Mouse (Mus musculus) C2C12 (cell line): ENCODE data around the gene Capg. TPM values are rescaled to one million over a fixed set of nuclear protein-coding genes. Genes with fewer than 3 reads are reported as not detected.
A peak's percentile ranks its signal among the peaks of the same experiment; 100 is the strongest.

Experiments used
- H3K27me3 ChIP-seq: one replicate; pipeline ENCODE4 v1.6.1; 2011; ENCODE audit not compliant: control insufficient read depth, insufficient read depth, insufficient read length
- H3K36me3 ChIP-seq: one replicate; pipeline ENCODE4 v1.6.1; 2011; ENCODE audit not compliant: control insufficient read depth, insufficient read depth
- H3K4me3 ChIP-seq: one replicate; pipeline ENCODE4 v1.5.1; 2011; ENCODE audit warnings: mild to moderate bottlenecking, control low read depth; ENCODE audit not compliant: poor library complexity, insufficient read depth, severe bottlenecking
- H3K79me2 ChIP-seq: one replicate; pipeline ENCODE4 v1.6.1; 2011; ENCODE audit not compliant: control insufficient read depth, insufficient read depth
- H3K79me3 ChIP-seq: one replicate; pipeline ENCODE4 v1.6.1; 2011; ENCODE audit warnings: low read depth, control low read depth
- H3ac ChIP-seq: one replicate; pipeline ENCODE3; 2011; ENCODE audit warnings: low read depth; ENCODE audit not compliant: control insufficient read depth, insufficient read length
- CEBPB ChIP-seq: IDR thresholded peaks from one replicate; pipeline ENCODE4 v1.6.1; 2011; ENCODE audit warnings: low read depth, mild to moderate bottlenecking, control low read depth, moderate library complexity
- CTCF ChIP-seq: IDR thresholded peaks from one replicate; pipeline ENCODE4 v1.5.1; 2011; ENCODE audit not compliant: control insufficient read depth, insufficient read depth, insufficient read length
- FOSL1 ChIP-seq: IDR thresholded peaks from one replicate; pipeline ENCODE4 v1.8.0; 2011; ENCODE audit warnings: mild to moderate bottlenecking, low read length; ENCODE audit not compliant: poor library complexity, insufficient read depth, severe bottlenecking
- MAX ChIP-seq: IDR thresholded peaks from one replicate; pipeline ENCODE4 v1.6.1; 2011; ENCODE audit warnings: mild to moderate bottlenecking, control low read depth
- MYOD1 ChIP-seq: IDR thresholded peaks from one replicate; pipeline ENCODE4 v1.6.1; 2011; ENCODE audit warnings: low read depth; ENCODE audit not compliant: control insufficient read depth, insufficient read length
- MYOG ChIP-seq: IDR thresholded peaks from one replicate; pipeline ENCODE4 v1.6.1; 2011; ENCODE audit not compliant: control insufficient read depth, insufficient read length; ENCODE audit errors: extremely low read depth
- USF1 ChIP-seq: IDR thresholded peaks from one replicate; pipeline ENCODE4 v1.6.1; 2011; ENCODE audit warnings: low read depth, mild to moderate bottlenecking, control low read depth, moderate library complexity
- polyA plus RNA-seq: library from polyadenylated mRNA; unstranded; fragments of >200 nt; fragmentation: generic; extraction: Trizol; gene quantifications from one replicate; pipeline ENCODE4 v1.2.1, GENCODE M21; 2012; ENCODE audit warnings: missing spikeins

The Capg gene
- polyA plus RNA-seq, 1 experiment = 487 TPM

- no peaks in the 10 kb centered on the region for H3K36me3 ChIP-seq
- no peak for TF ChIP-seq MYOG
- no peak for TF ChIP-seq CEBPB
These were observed 53.1 kb downstream of the Capg start for GRCm38 (mm10) chr6:72597083-72597874.

GRCm38 (mm10) chr6:72597956-72598753, 54.0 kb downstream of the Capg start, which contains the start of the genes Elmod3 and Retsat:
Elmod3 (minus strand) TSS chr6:72598413.
Retsat (plus strand) TSS chr6:72598475.
- TF ChIP-seq MAX = no peak
- no peak for TF ChIP-seq FOSL1
- TF ChIP-seq MYOG = no peak
- TF ChIP-seq MYOD1 = no peak
- TF ChIP-seq CEBPB = no peak
- no peak for TF ChIP-seq USF1
- no peak for TF ChIP-seq CTCF
- Histone ChIP-seq H3K27me3 (no peaks in the 10 kb centered on the region), H3K79me2 (no peaks in the 10 kb centered on the region), H3ac (peak within 1 kb of the TSS; percentile 44), H3K79me3 (no peaks in the 10 kb centered on the region), H3K36me3 (no peaks in the 10 kb centered on the region), H3K4me3 (peak within 1 kb of the TSS; percentile 51)

More at GRCm38 (mm10) chr6:72597083-72597874, 53.1 kb downstream of the Capg start:
- H3K4me3 ChIP-seq = peak overlapping the region; percentile 51
- H3K79me3 ChIP-seq = no peaks in the 10 kb centered on the region
- H3K27me3 ChIP-seq = no peaks in the 10 kb centered on the region
- H3K79me2 ChIP-seq = no peaks in the 10 kb centered on the region
- peak overlapping the region; percentile 44 for H3ac ChIP-seq

- no peaks in the 10 kb centered on the region for H3K79me2 ChIP-seq
- peak overlapping the region; percentile 51 for H3K4me3 ChIP-seq
- TF ChIP-seq MAX = no peak
- no peak for TF ChIP-seq MYOG
- TF ChIP-seq USF1 = no peak
- TF ChIP-seq CEBPB = no peak
- no peak for TF ChIP-seq MYOD1
- TF ChIP-seq CTCF = no peak
- TF ChIP-seq FOSL1 = no peak
- no peaks in the 10 kb centered on the region for H3K27me3 ChIP-seq
- H3ac ChIP-seq = peak overlapping the region; percentile 38
- H3K79me3 ChIP-seq = no peaks in the 10 kb centered on the region
- no peaks in the 10 kb centered on the region for H3K36me3 ChIP-seq
These were observed 54.8 kb downstream of the Capg start for GRCm38 (mm10) chr6:72598791-72599557.

- peaks cover 5% of the 10 kb centered on the region for H3K36me3 ChIP-seq
- TF ChIP-seq CTCF (no peak), MYOG (no peak), FOSL1 (no peak), MYOD1 (no peak), CEBPB (no peak), MAX (no peak)
- no peak overlapping the region for H3K4me3 ChIP-seq
- no peak overlapping the region for H3ac ChIP-seq
- no peaks in the 10 kb centered on the region for H3K79me3 ChIP-seq
- no peaks in the 10 kb centered on the region for H3K79me2 ChIP-seq
- no peaks in the 10 kb centered on the region for H3K27me3 ChIP-seq
These were observed 56.0 kb downstream of the Capg start for GRCm38 (mm10) chr6:72600216-72600615.

GRCm38 (mm10) chr6:72600771-72601170, 56.6 kb downstream of the Capg start:
- H3K79me3 ChIP-seq = no peaks in the 10 kb centered on the region
- no peak for TF ChIP-seq USF1
- no peak for TF ChIP-seq CTCF
- no peak for TF ChIP-seq MYOD1
- no peak for TF ChIP-seq CEBPB
- no peak for TF ChIP-seq MAX
- TF ChIP-seq FOSL1 = no peak
- TF ChIP-seq MYOG = no peak
- no peaks in the 10 kb centered on the region for H3K27me3 ChIP-seq
- H3K79me2 ChIP-seq = no peaks in the 10 kb centered on the region
- H3K36me3 ChIP-seq = peaks cover 8% of the 10 kb centered on the region
- no peak overlapping the region for H3K4me3 ChIP-seq
- no peak overlapping the region for H3ac ChIP-seq
